ENCODE assay signal across 8 mouse cellular contexts in genomic region chr17:26123267-26123684, GRCm38 (mm10). TPM values are rescaled to one million over a fixed set of nuclear protein-coding genes. Genes with fewer than 3 reads are reported as not detected.
DNase-seq lines count a peak whose midpoint lies in the region; ATAC-seq and TF ChIP-seq lines count a peak whose summit lies in the region.

TSS of gene Mrpl28 (plus strand) at chr17:26123500.

- no peaks in the 10 kb centered on the region for H3K27me3 ChIP-seq in hindbrain, postnatal 0 days (ENCODE audit: insufficient read depth, low read length)

- H3K4me2 ChIP-seq in hindbrain, postnatal 0 days (ENCODE audit: low read depth, low read length), result peak within 1 kb of the TSS; percentile 77

- peak within 1 kb of the TSS; percentile 93 for H3K4me3 ChIP-seq in gastrocnemius, adult 2 months
- H3K4me3 ChIP-seq in hindbrain, postnatal 0 days (ENCODE audit: low read length), result peak within 1 kb of the TSS; percentile 78
- H3K4me3 ChIP-seq in left cerebral cortex, adult 2 months, result peak within 1 kb of the TSS; percentile 75

- ATAC-seq in common myeloid progenitor, adult 5-6 weeks (replicated peaks; ENCODE audit: low read depth, poor library complexity, severe bottlenecking), result peak; percentile 82
- ATAC-seq in hindbrain, postnatal 0 days, result peak; percentile 90
- peak; percentile 91 for ATAC-seq in megakaryocyte, adult 5-6 weeks (ENCODE audit: poor library complexity, severe bottlenecking)

- intact Hi-C loops in gastrocnemius, adult 2 months (cut with DNase I), result no loop called here
- intact Hi-C loops in left cerebral cortex, adult 2 months (cut with DNase I), result loop anchor here (1.0 to 5.0 kb wide), 2 partner anchors 15 to 119 kb away; partner anchors contain the start of genes Axin1 and Fam234a

- DNase-seq in ZHBTc4 (ENCODE audit: low read depth, low spot score), result peak; percentile 99
- peak; percentile 95 for DNase-seq in gastrocnemius, adult 2 months
- DNase-seq in hindbrain, postnatal 0 days (ENCODE audit: low spot score), result peak; percentile 99
- peak; percentile 80 to 87 for DNase-seq in left cerebral cortex, adult 2 months (ENCODE audit: extremely low spot score in 1 of 2, low spot score in 2 of 2)
- peak; percentile 88 to 91 for DNase-seq in right cerebral cortex, adult 2 months (ENCODE audit: low spot score in 2 of 2)
- DNase-seq in urinary bladder, postnatal 14 days (ENCODE audit: low spot score), result peak; percentile 94

- peak within 1 kb of the TSS; percentile 65 for H3K9ac ChIP-seq in hindbrain, postnatal 0 days (replicated peaks; ENCODE audit: low read length)

- under 1% methylated on average over 32 of the region's 32 CpGs for WGBS in hindbrain, postnatal 0 days

- H3K9me3 ChIP-seq in hindbrain, postnatal 0 days (ENCODE audit: low read length), result no peaks in the 10 kb centered on the region

- peaks cover 7% of the 10 kb centered on the region for H3K4me1 ChIP-seq in hindbrain, postnatal 0 days (ENCODE audit: insufficient read depth, low read length)

- TF ChIP-seq CTCF in gastrocnemius, adult 2 months (IDR thresholded peaks at IDR 0.05), result no peak
- no peak for TF ChIP-seq CTCF in hindbrain, postnatal 0 days (IDR thresholded peaks at IDR 0.05; ENCODE audit: low read depth)
- TF ChIP-seq CTCF in left cerebral cortex, adult 2 months (IDR thresholded peaks at IDR 0.05), result no peak

- H3K27ac ChIP-seq in gastrocnemius, adult 2 months, result peak within 1 kb of the TSS; percentile 92
- H3K27ac ChIP-seq in hindbrain, postnatal 0 days, result peak within 1 kb of the TSS; percentile 46; the same call in 1 of the 2 replicates
- H3K27ac ChIP-seq in left cerebral cortex, adult 2 months, result peak within 1 kb of the TSS; percentile 77

- peaks cover 20% of the 10 kb centered on the region; the same call in 1 of the 2 replicates for H3K36me3 ChIP-seq in hindbrain, postnatal 0 days (ENCODE audit: insufficient read depth, low read length)

RNA-seq across cellular contexts. Expression of gene Mrpl28, which starts in this region (rescaled TPM):
- total RNA-seq in common myeloid progenitor, adult 5-6 weeks (2017), result 36.4 and 48.0 TPM in 2 replicates
- 10 to 100 TPM; 54.1 to 73.2 TPM for total RNA-seq in gastrocnemius, adult 2 months (2021)
- total RNA-seq in hindbrain, postnatal 0 days (2014; rRNA removed), result 107 and 138 TPM in 2 replicates
- 189 and 194 TPM in 2 replicates for polyA plus RNA-seq in hindbrain, postnatal 0 days (2015; fragmentation: Nextera tagmentation; extraction: Ambion mirVana)
- total RNA-seq in left cerebral cortex, adult 2 months (2021), result 10 to 100 TPM; 67.8 to 68.0 TPM
- 74.1 and 78.0 TPM in 2 replicates for total RNA-seq in megakaryocyte, adult 5-6 weeks (2015)
- 35.1 and 35.4 TPM in 2 replicates for total RNA-seq in megakaryocyte, adult 5-6 weeks (2017)

Comparison
In these comparisons a context has a peak if more than half of its experiments do, and no peak if none do; other contexts are left out.
1. Peak in every context shown above with its lines: DNase-seq, ATAC-seq, H3K4me3 ChIP-seq and H3K27ac ChIP-seq.